Mouse (Mus musculus) cortical plate, adult 2 months (tissue): ENCODE measurements around the gene Smtn.

Experiments used
- CTCF ChIP-seq: fragments of 200-500 bp; IDR thresholded peaks from 2 replicates; pipeline ENCODE4 v1.5.1; 2011; ENCODE audit warnings: mild to moderate bottlenecking, control low read depth, low read length; ENCODE audit not compliant: insufficient read depth; ENCODE audit errors: extremely low read depth
- POLR2A ChIP-seq: fragments of 200-500 bp; IDR thresholded peaks from 2 replicates; pipeline ENCODE4 v1.6.1; 2011; ENCODE audit warnings: mild to moderate bottlenecking, low read length, control low read depth; ENCODE audit not compliant: insufficient read depth; ENCODE audit errors: extremely low read depth

GRCm38 (mm10) chr11:3534956-3535355 lies 5.5 kb downstream of the Smtn start:
- no peak for TF ChIP-seq CTCF
- TF ChIP-seq POLR2A = no peak
